Mouse (Mus musculus) layer of hippocampus, adult 9-11 months (tissue): ENCODE data around the gene Cers1.
A peak's percentile ranks its signal among the peaks of the same experiment; 100 is the strongest.

Experiments used
- DNase-seq: peaks from one replicate; pipeline ENCODE4 v3.0.0; 2022

The Cers1 gene

GRCm38 (mm10) chr8:70316511-70317504, 1.2 kb downstream of the Cers1 start:
- peak; percentile 95 for DNase-seq

- DNase-seq = no peak
These were observed 2.3 kb downstream of the Cers1 start for GRCm38 (mm10) chr8:70317872-70318271.

DNA sequence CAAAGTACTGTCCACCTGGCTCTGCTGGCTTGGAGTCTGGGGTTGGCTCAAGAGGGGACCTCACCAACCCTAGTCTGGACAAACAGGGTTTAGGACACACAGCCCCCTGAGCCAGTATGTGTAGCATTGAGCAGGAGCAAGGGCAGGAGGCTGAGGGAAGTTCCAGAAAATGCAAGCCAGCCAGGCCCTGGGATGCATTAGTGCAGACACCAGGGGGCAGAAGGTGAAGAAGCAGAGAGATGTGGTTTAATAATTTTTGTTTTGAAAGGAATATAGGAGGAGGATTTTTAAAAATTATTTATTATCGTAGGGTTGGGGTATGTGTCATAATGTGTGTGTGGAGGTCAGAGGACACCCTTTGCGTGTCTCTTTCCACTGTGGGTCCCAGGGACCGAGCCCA, 8.1 kb downstream of the Cers1 start:
- no peak for DNase-seq

- no peak for DNase-seq
These were observed 11.9 kb downstream of the Cers1 start for GRCm38 (mm10) chr8:70327512-70327911.

- DNase-seq = no peak
These were observed 13.7 kb downstream of the Cers1 start, which contains the start of gene Gdf1 for GRCm38 (mm10) chr8:70329124-70329834. Gdf1 (plus strand) TSS chr8:70329817.

DNA sequence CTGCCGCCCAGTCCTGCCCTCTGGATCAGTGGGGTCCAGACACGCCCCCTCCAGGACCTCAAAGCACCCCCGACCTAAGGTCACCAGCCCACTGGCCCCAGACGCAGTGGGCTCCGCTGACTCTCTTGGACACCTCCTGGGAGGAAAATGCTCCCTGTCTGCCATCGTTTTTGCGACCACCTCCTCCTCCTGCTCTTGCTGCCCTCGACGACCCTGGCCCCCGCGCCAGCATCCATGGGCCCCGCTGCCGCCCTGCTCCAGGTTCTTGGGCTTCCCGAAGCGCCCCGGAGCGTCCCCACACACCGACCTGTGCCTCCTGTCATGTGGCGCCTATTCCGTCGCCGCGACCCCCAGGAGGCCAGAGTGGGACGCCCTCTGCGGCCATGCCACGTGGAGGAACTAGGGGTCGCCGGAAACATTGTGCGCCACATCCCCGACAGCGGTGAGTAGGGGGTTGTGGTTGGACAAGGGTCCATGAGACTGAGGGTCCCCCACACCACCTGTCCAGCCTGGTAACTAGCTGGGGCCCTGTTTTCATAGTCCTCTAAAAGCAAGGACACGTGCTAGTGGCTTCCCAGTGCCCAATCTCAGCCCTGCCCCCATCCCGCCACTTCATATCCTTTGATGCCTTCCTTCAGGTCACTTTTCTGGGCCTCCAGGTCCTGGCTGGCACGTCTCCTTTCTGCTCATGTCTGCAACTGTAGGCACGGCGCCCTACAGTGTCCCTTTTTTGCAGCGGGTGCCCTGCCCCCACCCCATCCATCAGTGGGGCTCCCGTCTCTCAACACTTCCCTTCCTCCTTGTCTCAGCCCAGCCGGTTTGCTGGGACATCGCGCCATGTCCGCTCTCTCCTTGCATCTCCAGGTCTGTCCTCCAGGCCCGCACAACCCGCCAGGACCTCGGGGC, 14.5 kb downstream of the Cers1 start:
- DNase-seq = no peak

GRCm38 (mm10) chr8:70330741-70331364, 15.3 kb downstream of the Cers1 start:
- DNase-seq = peak; percentile 66

DNA sequence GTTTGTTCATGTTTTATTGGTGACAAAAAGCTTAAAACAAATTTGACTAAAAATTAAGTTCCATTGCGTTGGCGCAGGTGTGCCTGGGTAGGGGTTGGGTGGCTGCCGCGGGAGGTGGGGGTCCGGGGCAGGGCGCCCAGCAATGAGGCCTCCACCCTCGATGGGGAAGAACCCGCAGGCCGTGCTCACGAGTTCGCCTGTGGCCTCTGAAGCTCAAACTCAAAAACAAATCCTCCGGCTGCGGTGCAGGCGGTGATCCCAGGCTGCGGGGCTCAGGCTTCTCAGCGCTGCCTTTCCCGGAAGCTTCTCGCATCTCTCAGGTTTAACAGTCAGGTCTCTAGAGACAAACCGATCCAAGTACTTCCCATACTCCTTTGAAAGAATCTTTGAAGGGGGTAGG, 16.0 kb downstream of the Cers1 start:
- DNase-seq = no peak

- DNase-seq = peak; percentile 69
These were observed 16.7 kb downstream of the Cers1 start for GRCm38 (mm10) chr8:70332070-70332877.

- no peak for DNase-seq
These were observed 17.3 kb downstream of the Cers1 start for GRCm38 (mm10) chr8:70332878-70333202.

DNA sequence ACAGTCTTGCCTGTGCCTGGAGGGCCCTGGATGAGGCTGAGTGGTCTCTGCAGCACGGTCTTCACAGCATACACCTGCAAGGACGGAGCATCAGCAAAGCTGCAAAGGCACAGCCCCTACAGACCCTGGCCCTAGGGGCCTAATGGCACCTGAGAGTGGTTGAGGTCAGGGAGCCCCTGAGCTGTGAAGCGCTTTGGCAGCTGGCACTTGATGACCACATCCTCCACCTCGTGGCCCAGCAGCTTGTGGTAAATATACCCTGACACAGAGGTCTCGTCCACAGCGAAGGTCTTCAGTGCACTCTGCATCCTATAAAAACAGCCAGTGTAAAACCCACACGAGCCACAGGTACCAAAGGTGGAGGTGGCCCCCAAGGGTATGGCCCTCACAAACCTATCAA, 23.4 kb downstream of the Cers1 start:
- DNase-seq = no peak

DNA sequence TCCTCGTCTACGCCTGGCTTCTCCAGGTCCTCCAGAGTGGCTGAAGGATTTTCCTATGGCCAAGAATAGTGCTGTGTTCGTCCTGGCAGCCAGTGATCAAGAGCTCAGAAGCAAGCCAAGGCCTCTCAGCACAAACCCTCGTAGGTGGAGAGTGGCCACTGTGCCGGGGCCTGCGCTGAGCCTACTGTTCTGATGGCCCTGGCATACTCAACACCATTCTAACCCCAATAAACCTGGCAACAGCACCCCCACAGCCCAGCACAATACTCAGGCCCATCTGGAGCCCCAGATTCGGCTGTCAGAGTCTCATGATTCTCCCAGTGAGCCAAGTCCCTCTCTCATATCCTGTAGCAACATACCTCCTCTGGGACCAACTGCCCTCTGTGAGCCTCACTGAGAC, 25.1 kb downstream of the Cers1 start:
- peak; percentile 56 for DNase-seq

DNA sequence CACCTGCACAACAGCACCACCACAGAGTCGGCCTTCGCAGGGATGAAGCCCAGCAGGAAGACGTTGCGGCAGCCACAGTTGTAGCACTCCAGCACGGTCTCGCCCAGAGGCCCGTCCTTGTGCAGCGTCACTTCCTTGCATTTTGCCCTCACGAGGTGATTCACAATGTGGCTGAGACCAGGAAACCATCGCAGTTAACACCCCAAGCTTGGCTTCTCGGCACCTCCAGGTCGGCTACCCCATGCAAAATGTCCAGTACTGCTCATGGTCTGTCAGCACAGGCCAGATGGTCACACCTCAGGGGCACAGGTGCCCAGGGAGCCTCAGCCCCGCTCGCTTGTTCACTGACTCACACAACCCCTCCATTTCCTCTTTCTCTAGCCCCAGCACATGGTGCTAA, 26.4 kb downstream of the Cers1 start:
- no peak for DNase-seq

DNA sequence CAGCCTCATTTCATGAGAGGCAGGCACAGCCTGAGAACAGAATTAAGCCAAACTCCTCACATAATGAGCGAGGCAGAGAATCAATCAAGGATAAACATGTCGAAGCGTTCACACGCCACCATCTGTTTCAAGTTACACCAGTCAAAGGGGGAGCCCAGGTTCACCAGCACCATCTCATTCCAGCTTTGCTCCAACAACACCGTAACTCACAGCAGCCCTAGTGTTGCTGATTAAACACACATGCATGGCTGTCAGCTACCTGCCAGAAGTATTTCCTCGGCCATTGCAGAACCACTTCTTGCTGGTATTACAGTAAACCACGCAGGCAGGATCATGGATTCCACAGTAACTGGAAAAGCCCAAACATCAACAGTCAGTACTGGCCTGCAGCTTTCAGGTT, 27.5 kb downstream of the Cers1 start:
- no peak for DNase-seq

- DNase-seq = peak; percentile 48
These were observed 28.1 kb downstream of the Cers1 start for GRCm38 (mm10) chr8:70343696-70344095.

GRCm38 (mm10) chr8:70344279-70344678, 28.7 kb downstream of the Cers1 start:
- no peak for DNase-seq

DNA sequence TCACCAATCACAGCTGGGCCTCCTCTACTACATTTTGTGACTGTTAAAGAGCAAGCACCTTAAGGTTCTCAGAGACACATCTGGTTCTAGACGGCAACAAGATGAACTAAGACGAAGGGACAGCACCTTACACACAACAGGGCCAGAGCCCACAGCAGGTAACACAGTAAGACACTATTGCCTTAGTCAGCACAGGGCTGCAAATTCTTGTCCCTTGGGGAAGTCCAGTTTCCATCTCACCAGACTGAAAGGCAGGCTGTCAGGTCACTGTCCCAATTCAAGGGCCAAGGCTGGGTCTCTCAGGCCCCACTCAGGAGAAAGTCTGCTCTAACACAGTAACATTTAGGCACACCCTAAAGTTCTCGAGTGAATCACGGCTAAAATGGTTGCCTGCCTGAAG, 31.9 kb downstream of the Cers1 start:
- DNase-seq = no peak

DNA sequence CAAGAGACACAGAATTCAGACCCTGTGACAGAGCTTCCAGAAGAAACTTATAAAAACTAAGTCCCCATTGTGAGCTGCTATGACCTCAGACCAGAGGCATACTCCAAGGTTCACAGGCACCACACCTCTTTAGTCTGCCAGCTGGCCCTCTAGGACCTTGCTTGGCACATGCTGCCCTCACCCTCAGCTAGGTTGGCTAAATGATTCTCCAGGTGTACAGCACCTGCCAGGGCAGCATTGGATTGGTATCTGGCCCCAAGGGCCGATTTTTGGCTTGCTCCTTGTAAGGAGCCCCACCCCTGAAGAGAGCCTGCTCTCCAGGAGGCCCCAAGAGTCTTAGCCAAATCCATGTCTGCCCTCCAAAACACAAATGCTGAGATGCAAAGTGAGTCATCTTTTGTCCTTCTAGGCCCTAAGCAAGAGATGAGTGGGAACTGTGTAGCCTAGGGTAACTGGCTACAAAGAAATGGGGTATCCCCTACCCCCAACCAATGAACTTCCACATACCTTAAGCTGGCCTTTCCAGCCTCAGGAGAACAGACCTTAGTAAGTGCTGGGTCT, 32.4 kb downstream of the Cers1 start:
- no peak for DNase-seq

- peak; percentile 52 for DNase-seq
These were observed 35.7 kb downstream of the Cers1 start for GRCm38 (mm10) chr8:70351035-70351999.

DNA sequence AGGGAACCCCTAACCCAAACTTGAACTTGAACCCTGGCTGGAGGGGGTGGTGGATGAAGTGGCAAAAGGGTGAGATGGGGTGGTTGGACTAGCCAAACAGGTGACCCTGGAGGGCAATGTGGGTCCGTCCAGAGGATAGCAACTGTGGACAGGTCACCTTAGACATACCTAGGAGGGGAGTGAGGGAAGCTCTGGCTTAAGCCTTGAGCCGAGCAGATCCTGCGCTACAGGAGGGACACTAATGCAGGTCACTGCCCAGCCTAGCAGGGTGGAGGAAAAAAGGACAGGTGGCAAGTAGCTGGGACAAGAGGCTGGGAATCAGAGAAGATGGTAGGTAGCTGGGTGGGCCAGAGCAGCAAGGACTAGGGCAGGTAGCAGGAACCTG, 36.4 kb downstream of the Cers1 start:
- no peak for DNase-seq
